Mouse (Mus musculus) cerebellum, adult 2 months (tissue): ENCODE measurements at regions not wholly inside any gene's neighbourhood (a gene's known extent, or its start where the extent isn't known, plus 50 kb on each side); places are given as distances from the start of the nearest gene placed in this dataset.
"Not testable (repeated sequence)": the region's sequence is repeated elsewhere in the genome, so short reads cannot be mapped to it uniquely, and the experiment has no call there.

Source experiments
- CTCF ChIP-seq: fragments of 200-500 bp; IDR thresholded peaks from 2 replicates; pipeline ENCODE4 v1.5.1; 2011; ENCODE audit warnings: low read depth, mild to moderate bottlenecking, control low read depth, low read length, moderate library complexity, borderline replicate concordance; ENCODE audit not compliant: insufficient read depth
- POLR2A ChIP-seq: fragments of 200-500 bp; IDR thresholded peaks from 2 replicates; pipeline ENCODE4 v1.6.1; 2011; ENCODE audit warnings: low read length, control low read depth, borderline replicate concordance; ENCODE audit not compliant: insufficient read depth

DNA sequence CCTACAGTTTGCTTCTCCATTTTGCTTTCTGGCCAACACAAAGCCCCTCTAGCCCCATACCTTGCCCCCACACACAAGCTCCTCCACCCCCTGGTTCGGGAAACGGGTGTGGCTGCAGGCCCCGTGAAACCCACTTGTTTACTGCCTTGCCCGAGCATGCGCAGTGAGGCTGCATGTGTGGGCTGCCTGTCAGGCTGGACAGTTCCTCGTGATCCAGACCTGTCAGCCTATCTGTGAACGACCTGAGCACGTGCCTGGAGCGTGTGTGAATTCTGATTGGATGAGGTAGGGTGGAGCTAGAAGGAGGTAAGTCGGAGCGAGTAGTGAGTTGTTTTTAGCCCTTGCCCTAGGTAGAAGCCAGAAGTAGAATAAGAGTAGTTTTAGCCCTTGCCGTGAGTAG lies 136.0 kb downstream of the Dll1 start:
- TF ChIP-seq CTCF, POLR2A: not testable (repeated sequence)
